Mouse (Mus musculus): ENCODE data around the gene Dock1.

- TF ChIP-seq CTCF (IDR thresholded peaks at IDR 0.05; ENCODE audit: extremely low read depth, insufficient read depth, insufficient read length, insufficient replicate concordance) (no peak), POLR2A (IDR thresholded peaks at IDR 0.05; ENCODE audit: low read depth, low read length) (no peak)
These were observed 100.9 kb downstream of the Dock1 start for GRCm38 (mm10) chr7:134771314-134771713.

Measured in spleen, adult 2 months (tissue).